Mouse (Mus musculus) heart, adult 2 months (tissue): ENCODE data around the gene Slc2a6.

ENCODE experiments used
- CTCF ChIP-seq: fragments of 200-600 bp; IDR thresholded peaks from 2 replicates; pipeline ENCODE4 v1.8.1; 2022; ENCODE audit warnings: antibody characterized with exemption, mild to moderate bottlenecking, moderate library complexity
- EP300 ChIP-seq: fragments of 200-500 bp; IDR thresholded peaks from 2 replicates; pipeline ENCODE4 v1.6.1; 2011; ENCODE audit warnings: low read depth, low read length, control low read depth; ENCODE audit not compliant: insufficient read depth
- POLR2A ChIP-seq: fragments of 200-500 bp; IDR thresholded peaks from 2 replicates; pipeline ENCODE4 v1.6.1; 2011; ENCODE audit warnings: mild to moderate bottlenecking, low read depth, low read length, control low read depth; ENCODE audit not compliant: insufficient read depth

GRCm38 (mm10) chr2:27070247-27070813 lies 42.5 kb upstream of the Slc2a6 start:
- no peak for TF ChIP-seq CTCF
- TF ChIP-seq POLR2A, result no peak
- TF ChIP-seq EP300, result no peak
